Mouse (Mus musculus): ENCODE measurements around the gene Olfr1441.

The Olfr1441 gene

GRCm38 (mm10) chr19:12462851-12463721 is 45.9 kb downstream of the Olfr1441 start:
- DNase-seq (ENCODE audit: low read depth, low spot score) = no peak

- no peak for DNase-seq (ENCODE audit: low read depth, low spot score)
Measured at GRCm38 (mm10) chr19:12463722-12464035, 46.4 kb downstream of the Olfr1441 start.

GRCm38 (mm10) chr19:12464127-12464526 is 46.9 kb downstream of the Olfr1441 start:
- DNase-seq (ENCODE audit: low read depth, low spot score) = no peak

GRCm38 (mm10) chr19:12464674-12465073 is 47.4 kb downstream of the Olfr1441 start:
- DNase-seq (ENCODE audit: low read depth, low spot score) = no peak

GRCm38 (mm10) chr19:12465530-12466144 is 48.4 kb downstream of the Olfr1441 start:
- no peak for DNase-seq (ENCODE audit: low read depth, low spot score)

- no peak for DNase-seq (ENCODE audit: low read depth, low spot score)
Measured at GRCm38 (mm10) chr19:12466204-12466603, 49.0 kb downstream of the Olfr1441 start.

- no peak for DNase-seq (ENCODE audit: low read depth, low spot score)
Measured at GRCm38 (mm10) chr19:12467436-12467835, 50.2 kb downstream of the Olfr1441 start.

GRCm38 (mm10) chr19:12471866-12472265 is 54.6 kb downstream of the Olfr1441 start:
- no peak for DNase-seq (ENCODE audit: low read depth, low spot score)

- DNase-seq (ENCODE audit: low read depth, low spot score) = no peak
Measured at GRCm38 (mm10) chr19:12472381-12472976, 55.2 kb downstream of the Olfr1441 start.
